Mouse (Mus musculus): ENCODE measurements at regions not wholly inside any gene's neighbourhood (a gene's known extent, or its start where the extent isn't known, plus 50 kb on each side); places are given as distances from the start of the nearest gene placed in this dataset.

DNA sequence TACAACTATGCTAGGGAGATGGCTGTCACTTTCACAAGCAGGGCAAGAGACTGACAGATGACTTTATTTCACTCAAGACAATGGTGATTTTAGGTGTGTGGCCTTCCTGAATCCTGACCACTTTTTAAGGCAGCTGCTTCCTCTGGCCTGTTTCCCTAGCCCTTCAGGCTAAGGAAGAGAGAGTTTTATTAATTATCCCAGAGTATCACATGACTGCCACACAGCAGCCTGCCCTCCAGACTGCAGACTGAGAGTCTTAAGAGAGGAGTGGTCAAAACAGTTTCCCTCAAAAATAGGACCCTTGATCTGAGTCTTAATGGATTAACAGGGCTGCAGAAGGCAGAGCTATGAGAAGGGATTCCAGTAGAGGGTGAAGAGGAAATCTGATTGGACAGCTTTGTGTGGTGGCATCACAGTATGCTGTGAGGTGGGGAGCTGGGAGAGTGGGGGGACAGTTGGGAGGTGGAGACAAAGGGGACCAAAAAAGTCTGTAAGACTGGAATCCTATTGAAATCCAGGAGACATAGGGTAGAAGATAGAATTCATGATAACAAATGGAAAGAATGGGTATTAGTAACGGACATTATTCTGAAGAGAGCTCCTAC lies 61.8 kb upstream of the Zeb2 start:
- DNase-seq: no peak

DNA sequence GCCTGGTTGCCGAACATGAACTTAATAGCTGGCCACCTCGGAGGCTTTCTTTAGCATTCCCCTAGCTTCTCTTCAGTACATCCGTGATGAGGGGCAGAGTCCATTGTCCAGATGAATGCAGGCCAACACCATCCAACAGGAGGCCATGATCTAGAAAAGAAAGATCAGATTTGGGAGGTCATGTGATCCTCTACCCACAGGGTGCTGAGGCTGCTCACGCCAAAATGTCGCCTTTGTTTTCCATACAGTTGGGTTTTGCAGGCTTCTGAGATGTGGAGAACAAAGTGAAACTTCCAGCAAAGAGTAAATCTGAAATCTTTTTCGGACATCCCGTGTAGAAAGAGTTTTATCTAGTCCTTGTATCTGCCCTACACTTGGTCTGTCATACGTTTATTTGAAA lies 55.2 kb upstream of the Zeb2 start:
- intact Hi-C loops (cut with DNase I): no loop called here
- no peak for DNase-seq

More for the DNA sequence above, 61.8 kb upstream of the Zeb2 start:
- intact Hi-C loops (cut with DNase I): no loop called here

DNA sequence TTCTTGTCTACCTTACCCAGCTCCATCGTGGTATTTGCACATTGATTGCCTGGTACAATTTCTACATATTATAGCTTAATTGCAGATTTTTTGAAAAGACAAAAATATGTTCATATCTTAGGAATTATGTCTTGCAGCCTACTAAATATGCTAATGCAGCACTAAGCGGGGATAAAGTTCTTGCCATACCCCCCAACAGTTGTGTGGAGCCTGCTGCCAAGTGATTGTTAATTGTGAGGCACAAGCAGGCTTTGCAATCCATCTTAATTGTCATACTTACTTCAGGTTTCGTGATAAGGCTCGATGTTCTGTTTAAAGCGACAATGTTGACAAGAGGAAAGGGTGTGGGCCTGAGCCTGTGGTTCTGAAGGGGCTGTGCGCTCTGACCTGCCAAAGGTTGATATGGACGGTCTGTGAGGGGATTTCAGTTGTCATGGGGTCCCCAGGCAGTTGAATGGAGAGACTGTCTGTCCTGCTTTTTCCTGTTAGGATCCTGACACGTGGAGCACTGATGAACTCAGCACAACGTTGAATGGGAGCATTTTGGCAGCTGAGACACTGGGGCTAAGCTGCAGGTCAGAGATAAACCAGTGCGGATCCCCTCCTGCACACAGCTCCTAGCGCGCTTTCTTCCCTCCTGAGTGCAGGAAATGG lies 54.5 kb upstream of the Zeb2 start:
- intact Hi-C loops (cut with DNase I): no loop called here
- DNase-seq: no peak

DNA sequence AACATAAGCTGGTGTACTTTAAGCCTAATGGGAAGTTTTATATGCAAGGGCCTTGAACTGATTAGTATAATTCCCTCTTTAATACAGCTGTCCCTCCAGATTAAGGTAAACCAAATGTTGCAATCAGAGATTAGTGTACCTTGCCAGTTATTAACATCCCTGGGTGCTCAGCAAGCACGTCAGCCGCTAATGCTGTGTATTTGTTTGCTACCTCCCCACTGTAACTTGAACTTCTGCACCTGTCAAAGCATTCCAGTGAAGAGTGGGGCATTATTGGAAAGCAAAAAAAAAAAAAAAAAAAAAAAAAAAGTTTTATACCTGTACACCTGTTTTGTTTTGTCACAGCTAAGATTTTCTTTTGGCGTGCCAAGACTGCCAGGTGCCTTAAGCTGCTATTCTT lies 53.1 kb upstream of the Zeb2 start:
- DNase-seq: no peak
- intact Hi-C loops (cut with DNase I): no loop called here

DNA sequence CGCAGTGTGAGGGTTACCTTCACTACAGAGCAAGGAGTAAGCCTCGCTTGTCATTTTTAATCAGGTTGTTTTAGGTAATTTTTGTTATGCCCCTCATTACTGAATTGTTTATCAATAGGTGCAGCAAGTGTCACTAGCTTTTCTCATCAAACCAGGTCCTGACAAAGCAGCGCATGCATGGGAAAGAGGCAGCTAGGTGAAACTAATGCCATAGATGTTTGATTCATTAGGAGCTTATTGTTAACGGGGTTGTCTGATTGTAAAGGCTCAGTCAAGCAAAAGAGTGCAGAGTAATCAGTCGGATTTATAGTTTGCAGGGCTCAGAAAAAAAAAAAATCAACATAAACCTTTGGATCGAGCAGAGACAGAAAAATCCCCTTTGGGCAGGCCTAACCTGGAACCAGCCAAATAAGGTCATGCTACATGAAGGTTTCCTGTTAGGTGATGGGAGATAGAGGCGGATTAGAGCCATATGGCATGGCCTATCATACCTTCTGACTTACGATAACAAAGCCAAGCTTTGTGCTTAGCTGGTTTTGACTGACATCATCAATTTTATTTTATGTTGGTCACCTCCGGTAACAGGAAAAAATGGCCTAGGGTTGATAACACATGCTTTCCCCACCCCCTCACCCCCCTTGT lies 52.4 kb upstream of the Zeb2 start:
- no peak for DNase-seq
- intact Hi-C loops (cut with DNase I): no loop called here

DNA sequence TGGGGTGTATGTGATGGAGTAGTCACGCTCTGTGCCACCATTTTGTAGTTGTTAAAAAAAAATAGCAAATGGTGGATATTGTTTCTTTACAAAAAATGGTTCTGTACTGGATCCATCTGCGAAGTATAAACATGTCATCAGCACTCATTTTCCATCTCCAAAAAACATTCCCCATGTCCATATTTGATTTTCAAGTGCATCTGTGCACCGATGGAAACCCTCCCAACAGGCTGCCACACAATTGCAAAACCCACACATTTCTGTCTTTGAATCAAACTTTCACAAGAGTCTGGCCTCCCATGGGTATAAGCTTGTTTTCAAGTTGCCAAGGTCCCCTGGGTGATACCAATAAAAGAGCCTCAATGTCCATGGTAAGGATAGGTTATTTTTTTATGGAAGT lies 51.4 kb upstream of the Zeb2 start:
- intact Hi-C loops (cut with DNase I): no loop called here
- DNase-seq: no peak
